Mouse (Mus musculus): ENCODE data around the gene Gmip.

DNA sequence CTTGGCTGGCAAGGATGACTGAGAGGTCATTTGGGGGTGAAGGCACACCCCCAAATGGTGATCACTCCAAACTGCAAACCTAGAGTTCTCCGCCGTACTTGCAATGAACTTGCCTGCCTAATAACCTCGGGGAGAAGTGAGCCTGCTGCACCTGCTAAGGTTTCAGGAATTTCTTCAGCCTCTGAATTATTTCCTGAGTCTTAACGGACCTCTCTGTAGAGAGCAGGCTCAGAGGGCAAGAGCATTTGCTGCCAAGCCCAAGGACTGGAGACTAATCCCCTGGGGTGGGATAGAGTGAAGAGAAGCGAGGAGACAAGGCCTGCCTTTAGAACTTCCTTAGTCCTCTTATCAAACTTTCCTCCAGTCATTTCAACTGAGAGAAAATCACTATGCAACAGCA, 18.7 kb upstream of the Gmip start:
- TF ChIP-seq GATA1 (IDR thresholded peaks at IDR 0.05; ENCODE audit: low read length) (no peak), TAL1 (IDR thresholded peaks at IDR 0.05; ENCODE audit: low read length) (no peak)

All from erythroblast, embryonic 14.5 days (primary cell).